Mouse (Mus musculus) midbrain, postnatal 0 days (tissue): ENCODE data around the gene Mrgpre. TPM values are rescaled to one million over a fixed set of nuclear protein-coding genes. Genes with fewer than 3 reads are reported as not detected.

Source experiments
- ATAC-seq: fragments of 200-750 bp; cut with Nextera tagmentation; 2 replicates; pipeline ENCODE4 v1.8.0; 2017; ENCODE audit warnings: moderate number of reproducible peaks, mild to moderate bottlenecking, moderate TSS enrichment, moderate library complexity; ENCODE audit not compliant: low FRiP score
- DNase-seq: peaks from one replicate; pipeline ENCODE4 v3.0.0-alpha.2; 2015; ENCODE audit warnings: low spot score
- H3K27ac ChIP-seq: fragments of 300-500 bp; sonication (generic); 2 replicates; pipeline ENCODE4 v1.5.1; 2014; ENCODE audit warnings: low read depth, mild to moderate bottlenecking, low read length, mixed read lengths
- H3K27me3 ChIP-seq: fragments of 300-500 bp; sonication (generic); 2 replicates; pipeline ENCODE4 v1.6.1; 2014; ENCODE audit warnings: low read length, control low read depth, mixed read lengths; ENCODE audit not compliant: insufficient read depth
- H3K36me3 ChIP-seq: fragments of 300-500 bp; sonication (generic); 2 replicates; pipeline ENCODE4 v1.6.1; 2014; ENCODE audit warnings: low read length, control low read depth, mixed read lengths; ENCODE audit not compliant: insufficient read depth
- H3K4me1 ChIP-seq: fragments of 300-500 bp; sonication (generic); 2 replicates; pipeline ENCODE4 v1.6.1; 2014; ENCODE audit warnings: mild to moderate bottlenecking, control low read depth, antibody characterized with exemption, low read length, mixed read lengths; ENCODE audit not compliant: insufficient read depth
- H3K4me2 ChIP-seq: fragments of 300-500 bp; sonication (generic); 2 replicates; pipeline ENCODE4 v1.6.1; 2014; ENCODE audit warnings: low read depth, mild to moderate bottlenecking, low read length, mixed read lengths; ENCODE audit not compliant: poor library complexity, severe bottlenecking
- H3K4me3 ChIP-seq: fragments of 300-500 bp; sonication (generic); 2 replicates; pipeline ENCODE4 v1.5.1; 2014; ENCODE audit warnings: low read depth, mild to moderate bottlenecking, low read length, moderate library complexity
- H3K9ac ChIP-seq: fragments of 300-500 bp; sonication (generic); replicated peaks from 2 replicates; pipeline ENCODE4 v1.6.1; 2014; ENCODE audit warnings: mild to moderate bottlenecking, low read length, moderate library complexity, mixed read lengths; ENCODE audit not compliant: poor library complexity, severe bottlenecking
- H3K9me3 ChIP-seq: fragments of 300-500 bp; sonication (generic); 2 replicates; pipeline ENCODE4 v1.6.1; 2016; ENCODE audit warnings: low read length, control low read depth
- CTCF ChIP-seq: IDR thresholded peaks from 2 replicates; pipeline ENCODE4 v1.5.1; 2016; ENCODE audit warnings: antibody characterized with exemption, mild to moderate bottlenecking
- WGBS: fragments of 180-500 bp; shearing (Covaris S2); extraction: QIAGEN DNeasy Blood & Tissue Kit; methylation state at CpG from one replicate; pipeline ENCODE4 v1.1.7; 2014; 5-methylcytosine and 5-hydroxymethylcytosine counted together
- polyA plus RNA-seq: library from polyadenylated mRNA; unstranded; fragments of >200 nt; fragmentation: Nextera tagmentation; extraction: Ambion mirVana; gene quantifications from 2 replicates; pipeline ENCODE4 v1.2.1, GENCODE M21; 2015
- total RNA-seq: library from RNA; depleted of rRNA; stranded (reverse); fragments of >200 nt; gene quantifications from 2 replicates; pipeline ENCODE4 v1.2.3, GENCODE M21; 2014; rRNA removed

Mrgpre gene
- total RNA-seq (8.0 and 10.1 TPM in 2 replicates), polyA plus RNA-seq (11.6 and 12.4 TPM in 2 replicates)

DNA sequence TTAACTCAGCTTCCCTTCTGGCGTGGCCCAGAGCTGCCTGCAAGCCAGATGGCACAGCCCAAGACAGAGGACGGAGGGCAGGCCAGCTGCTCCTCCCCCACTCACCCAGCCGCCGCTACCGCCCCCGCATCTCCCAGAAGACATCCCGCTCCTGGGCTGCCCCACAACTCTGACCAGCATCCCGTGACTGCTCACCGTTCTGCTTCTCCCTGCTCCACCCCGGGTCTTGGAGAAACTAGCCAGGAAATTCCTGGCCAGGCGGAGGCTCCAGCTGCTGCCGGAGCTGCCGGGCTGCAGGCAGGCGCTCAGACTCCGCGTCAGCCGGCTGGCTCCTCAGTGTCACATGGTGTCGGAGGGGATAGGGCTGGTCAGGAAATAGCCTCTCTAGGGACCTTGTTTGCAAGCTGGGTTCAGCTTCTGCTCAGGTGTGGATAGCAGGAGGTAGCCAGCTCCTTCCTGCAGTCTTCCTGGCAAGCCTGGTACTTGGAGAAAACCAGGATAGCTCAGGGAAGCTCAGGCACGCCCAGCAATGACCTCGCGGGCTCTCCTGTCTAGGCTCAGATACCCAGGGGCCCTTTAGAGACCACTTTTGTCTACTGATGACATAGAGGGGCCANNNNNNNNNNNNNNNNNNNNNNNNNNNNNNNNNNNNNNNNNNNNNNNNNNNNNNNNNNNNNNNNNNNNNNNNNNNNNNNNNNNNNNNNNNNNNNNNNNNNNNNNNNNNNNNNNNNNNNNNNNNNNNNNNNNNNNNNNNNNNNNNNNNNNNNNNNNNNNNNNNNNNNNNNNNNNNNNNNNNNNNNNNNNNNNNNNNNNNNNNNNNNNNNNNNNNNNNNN lies at the start of gene Mrgpre:
Mrgpre (minus strand) TSS at position 505 of the 834 bp plus-strand sequence.
- ATAC-seq, result peak; percentile 88
- H3K36me3 ChIP-seq, result peaks cover 14% of the 10 kb centered on the region
- no peaks in the 10 kb centered on the region for H3K27me3 ChIP-seq
- H3K4me3 ChIP-seq, result peak within 1 kb of the TSS; percentile 54
- H3K9me3 ChIP-seq, result no peaks in the 10 kb centered on the region
- peak within 1 kb of the TSS; percentile 79 for H3K4me2 ChIP-seq
- H3K4me1 ChIP-seq, result peaks cover 18% of the 10 kb centered on the region
- 2% methylated on average over 18 of the region's 21 CpGs for WGBS
- DNase-seq, result peak; percentile 88
- peak within 1 kb of the TSS; percentile 60 for H3K27ac ChIP-seq
- H3K9ac ChIP-seq, result peak within 1 kb of the TSS; percentile 68
- no peak for TF ChIP-seq CTCF

DNA sequence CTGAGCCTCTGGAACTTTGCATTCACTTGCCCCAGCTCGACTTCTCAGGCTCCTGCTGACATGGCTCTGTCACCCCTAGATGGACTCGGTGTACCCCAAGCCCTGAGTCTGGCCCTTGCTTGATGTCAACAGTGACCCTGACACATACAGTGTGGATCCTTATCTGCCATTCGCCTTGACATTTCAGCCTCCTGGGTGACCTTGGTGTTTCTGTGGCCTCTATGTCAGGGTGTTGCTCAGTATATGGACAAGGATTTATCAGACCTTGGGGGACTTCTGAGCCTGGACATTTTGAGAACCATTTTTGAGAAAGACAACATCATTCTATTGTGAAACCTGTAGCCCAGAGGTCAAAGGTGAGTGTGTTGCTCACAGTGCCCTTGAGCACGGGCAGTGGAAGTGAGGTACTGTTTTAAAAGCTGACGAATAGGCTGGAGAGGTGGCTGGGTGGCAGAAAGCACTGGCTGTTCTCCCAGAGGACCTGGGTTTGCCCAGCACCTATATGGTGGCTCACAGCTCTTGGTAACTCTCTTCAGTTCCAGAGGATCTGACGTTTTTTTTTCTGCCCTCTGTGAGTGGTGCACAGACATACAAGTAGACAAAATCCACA lies 49.4 kb upstream of the Mrgpre start:
- no peaks in the 10 kb centered on the region for H3K27me3 ChIP-seq
- H3K9me3 ChIP-seq, result no peaks in the 10 kb centered on the region
- H3K4me1 ChIP-seq, result peaks cover 12% of the 10 kb centered on the region
- WGBS, result 80% methylated on average over 6 of the region's 6 CpGs
- H3K27ac ChIP-seq, result no peak overlapping the region
- no peak overlapping the region for H3K4me3 ChIP-seq
- peaks cover 18% of the 10 kb centered on the region for H3K36me3 ChIP-seq
- DNase-seq (no peak), ATAC-seq (no peak)
- TF ChIP-seq CTCF, result no peak
- no peak overlapping the region for H3K9ac ChIP-seq
- H3K4me2 ChIP-seq, result no peak overlapping the region

DNA sequence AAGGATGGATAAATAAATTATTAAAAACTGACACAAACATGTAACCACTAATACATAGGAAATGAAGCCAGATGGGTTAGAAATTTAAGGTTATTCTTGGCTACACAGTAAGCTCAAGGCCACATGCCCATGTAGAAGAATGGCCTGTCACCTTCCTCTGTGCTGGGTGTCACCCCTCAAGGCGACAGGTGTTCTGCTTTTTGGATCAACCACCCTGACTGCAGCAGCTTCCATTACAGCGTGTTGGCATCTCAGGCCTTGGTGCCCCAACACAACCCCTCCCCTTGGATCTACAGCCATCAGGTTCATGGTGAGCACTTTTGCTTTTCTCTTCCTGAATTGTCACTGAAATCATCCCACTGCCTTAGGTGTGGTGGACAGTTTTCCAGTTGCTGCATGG lies 48.3 kb upstream of the Mrgpre start:
- no peak for TF ChIP-seq CTCF
- Histone ChIP-seq H3K27me3 (no peaks in the 10 kb centered on the region), H3K27ac (no peak overlapping the region), H3K4me1 (peaks cover 12% of the 10 kb centered on the region), H3K36me3 (0 out of 2 replicates have a peak, but pooled peaks cover 8% of the 10 kb centered on the region), H3K9ac (no peak overlapping the region), H3K4me3 (no peak overlapping the region), H3K4me2 (no peak overlapping the region), H3K9me3 (no peaks in the 10 kb centered on the region)
- WGBS, result 89% methylated on average over 2 of the region's 2 CpGs
- no peak for DNase-seq
- no peak for ATAC-seq

DNA sequence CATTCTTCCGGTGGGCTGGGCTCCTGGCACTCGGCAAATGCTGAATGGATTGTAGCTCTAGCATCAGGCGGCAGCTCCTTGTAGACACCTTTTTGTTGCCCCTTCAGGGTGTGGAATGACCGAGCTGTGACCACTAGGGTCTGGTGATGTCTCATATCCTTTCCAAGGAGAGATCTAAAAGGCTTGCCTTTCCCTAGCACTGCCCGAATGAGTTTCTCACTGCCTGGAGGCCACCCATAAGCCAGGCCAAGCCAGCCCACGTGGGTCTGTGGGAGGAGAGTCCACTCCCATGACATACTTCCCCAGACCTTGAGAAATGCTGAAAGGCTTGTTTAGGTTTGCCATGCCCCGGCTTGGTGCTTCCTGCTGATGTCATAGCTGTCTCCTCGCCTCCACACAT lies 47.9 kb upstream of the Mrgpre start:
- ATAC-seq (no peak), DNase-seq (no peak)
- Histone ChIP-seq H3K27me3 (no peaks in the 10 kb centered on the region), H3K9me3 (no peaks in the 10 kb centered on the region), H3K9ac (no peak overlapping the region), H3K27ac (no peak overlapping the region), H3K4me2 (peak overlapping the region; percentile 87; the same call in 1 of the 2 replicates), H3K4me3 (no peak overlapping the region), H3K36me3 (0 out of 2 replicates have a peak, but pooled peaks cover 4% of the 10 kb centered on the region), H3K4me1 (peaks cover 12% of the 10 kb centered on the region)
- 86% methylated on average over 8 of the region's 8 CpGs for WGBS
- no peak for TF ChIP-seq CTCF

DNA sequence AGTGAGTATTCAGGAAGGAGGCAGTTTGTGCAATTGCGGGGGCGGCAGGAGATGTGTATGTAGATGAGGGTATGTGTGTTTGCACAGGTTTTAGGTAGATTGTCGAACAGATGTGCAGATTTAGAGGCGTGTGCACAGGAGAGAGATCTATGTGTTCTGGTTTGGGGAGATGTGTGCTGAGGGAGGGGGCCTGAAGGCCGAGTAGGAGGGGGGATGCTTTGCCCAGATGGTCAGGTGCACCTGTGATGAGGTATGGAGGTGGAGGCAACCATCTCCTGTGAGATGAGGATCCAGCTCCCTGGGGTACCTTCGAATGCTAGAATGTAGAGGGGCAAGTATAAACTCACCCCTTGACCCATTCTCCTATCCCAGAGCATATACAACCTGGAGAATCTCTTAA lies 46.1 kb upstream of the Mrgpre start:
- Histone ChIP-seq H3K4me1 (peaks cover 12% of the 10 kb centered on the region), H3K36me3 (no peaks in the 10 kb centered on the region), H3K9me3 (no peaks in the 10 kb centered on the region), H3K4me2 (peak overlapping the region; percentile 87), H3K4me3 (peak overlapping the region; percentile 58), H3K9ac (peak overlapping the region; percentile 80), H3K27ac (peak overlapping the region; percentile 90), H3K27me3 (no peaks in the 10 kb centered on the region)
- TF ChIP-seq CTCF, result no peak
- WGBS, result 5% methylated on average over 6 of the region's 6 CpGs
- peak; percentile 65; the same call in 1 of the 2 replicates for ATAC-seq
- DNase-seq, result peak; percentile 8
